Mouse (Mus musculus) c-Kit-positive CD71-positive TER-119-positive erythroid progenitor cells, embryonic 14.5 days (primary cell): ENCODE measurements at regions not wholly inside any gene's neighbourhood (a gene's known extent, or its start where the extent isn't known, plus 50 kb on each side); places are given as distances from the start of the nearest gene placed in this dataset.

Experiments
- DNase-seq: peaks from one replicate; pipeline ENCODE4 v3.0.0-alpha.2; 2013; ENCODE audit warnings: low spot score

DNA sequence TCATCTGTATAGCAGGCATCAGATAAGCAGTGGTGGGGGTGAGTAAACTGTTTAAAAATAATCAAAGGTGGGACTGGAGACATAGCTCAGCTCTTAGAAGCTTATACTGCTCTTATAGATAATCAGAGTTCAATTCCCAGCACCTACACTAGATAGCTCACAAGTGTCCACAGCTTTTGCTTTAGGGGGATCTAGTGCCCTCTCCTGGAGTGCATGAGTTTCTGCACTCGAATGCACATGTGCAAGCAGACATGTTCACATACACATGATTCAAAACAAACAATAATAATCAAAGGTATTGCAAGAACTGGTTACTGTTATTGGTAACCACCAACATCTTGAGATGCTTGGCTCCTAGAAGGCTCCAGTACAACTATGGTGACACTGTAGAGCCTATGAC lies 343.3 kb downstream of the Gpam start:
- no peak for DNase-seq

- DNase-seq: no peak
Observed at GRCm38 (mm10) chr19:54757761-54758160, 369.3 kb downstream of the Gpam start.

DNA sequence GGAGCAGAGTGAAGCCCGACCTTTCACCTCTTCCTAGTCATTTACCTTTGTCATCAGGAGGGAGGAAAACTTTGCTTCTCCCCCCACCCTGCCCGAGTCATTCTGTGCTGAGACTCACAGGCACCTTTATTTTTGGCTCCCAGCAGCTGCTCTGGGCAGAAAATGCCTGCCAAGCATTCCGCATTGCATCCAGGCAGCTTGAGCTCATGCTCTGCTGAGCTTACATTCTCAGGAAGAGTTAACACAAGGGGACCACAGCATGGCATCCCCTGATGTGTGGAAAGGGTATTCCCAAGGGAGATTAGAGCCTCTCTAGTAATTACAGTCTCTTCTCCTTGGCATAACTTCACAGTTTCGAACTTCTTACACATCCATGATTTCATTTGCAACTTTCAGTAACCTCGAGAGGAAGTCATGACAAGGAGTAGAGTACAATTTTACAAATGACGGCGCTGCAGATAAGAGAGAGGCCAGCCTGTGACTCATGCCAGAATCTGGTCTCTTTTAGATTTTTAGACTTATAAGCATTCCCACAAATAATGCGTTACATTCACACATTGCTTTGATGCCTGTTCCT lies 370.3 kb downstream of the Gpam start:
- no peak for DNase-seq

DNA sequence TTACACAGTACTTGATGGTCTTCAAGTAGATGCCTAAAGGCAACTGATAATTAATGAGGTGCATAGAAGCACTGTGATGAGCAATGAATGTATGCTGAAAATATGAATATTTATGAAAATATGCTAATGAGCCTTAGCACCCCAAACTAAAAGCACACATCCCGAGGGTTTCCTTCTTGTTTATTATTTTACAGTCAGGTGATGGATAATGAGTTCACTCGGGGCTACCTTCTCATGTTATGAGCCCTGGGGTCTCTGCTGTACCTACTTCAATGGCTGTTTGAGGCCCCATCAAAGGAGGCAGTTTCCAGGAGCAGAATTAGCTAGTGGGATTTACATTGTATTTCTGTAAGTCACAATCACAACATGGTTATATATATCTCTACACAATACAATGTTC lies 371.6 kb downstream of the Gpam start:
- DNase-seq: no peak

- DNase-seq: no peak
Observed at GRCm38 (mm10) chr19:54733938-54734337, 393.1 kb downstream of the Gpam start.

DNA sequence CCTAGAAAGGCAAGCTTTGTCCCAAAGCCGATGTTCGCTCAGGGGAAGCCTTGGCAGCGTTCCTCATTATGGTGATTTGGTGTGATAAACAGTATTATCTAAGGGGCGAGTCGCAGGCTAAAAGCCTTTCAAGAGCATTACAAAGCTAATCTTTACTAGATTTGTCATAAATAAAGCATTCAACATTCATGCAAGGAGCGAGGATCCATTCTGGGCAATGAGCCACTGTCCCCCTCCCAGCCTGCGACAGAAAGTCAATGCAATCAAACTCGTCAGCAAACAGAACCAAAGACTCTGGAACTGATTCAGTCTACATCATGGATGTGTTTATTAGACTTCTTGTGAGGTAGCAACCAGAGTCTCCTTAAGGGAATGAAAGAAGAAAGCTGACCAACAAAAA lies 395.3 kb downstream of the Gpam start:
- no peak for DNase-seq

GRCm38 (mm10) chr19:54731315-54731714 lies 395.7 kb downstream of the Gpam start:
- no peak for DNase-seq

DNA sequence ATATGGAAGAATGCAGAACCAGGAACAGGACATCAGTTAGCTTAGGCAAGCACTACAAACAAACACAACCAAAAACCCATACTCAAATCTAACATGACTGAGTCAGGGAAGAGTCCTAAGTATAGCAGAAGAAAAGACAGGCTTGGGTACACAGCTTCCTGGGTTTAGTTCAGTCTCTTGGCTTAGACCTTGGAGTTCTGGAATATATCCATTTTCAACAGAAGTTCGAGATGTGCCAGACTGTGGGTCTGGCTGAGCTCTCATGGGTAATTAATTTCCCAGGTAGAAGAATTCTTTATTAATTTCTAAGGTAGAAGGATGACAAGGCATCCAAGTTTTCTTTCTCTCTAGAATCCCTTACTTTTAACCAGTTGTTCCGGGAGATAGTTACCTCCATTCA lies 396.2 kb downstream of the Gpam start:
- DNase-seq: no peak

DNA sequence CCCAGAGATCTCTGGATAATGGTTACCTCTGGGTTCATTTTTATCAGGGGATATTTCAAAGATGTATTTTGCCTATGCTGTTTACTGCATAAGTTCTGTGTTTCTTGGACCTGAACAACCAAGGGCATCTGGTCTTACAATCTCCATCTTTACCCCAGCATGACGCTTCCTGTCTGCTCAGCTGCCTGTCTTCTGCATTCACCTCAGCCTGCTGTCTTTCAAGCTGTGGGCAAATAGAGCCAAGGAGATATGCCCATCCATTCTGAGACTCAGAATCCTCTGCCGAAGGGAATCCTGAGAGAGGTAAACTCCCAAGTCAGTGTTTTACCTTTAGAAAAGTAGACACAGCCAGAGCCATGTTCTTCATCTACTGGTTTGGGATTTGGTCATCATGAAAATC lies 396.7 kb downstream of the Gpam start:
- no peak for DNase-seq

- DNase-seq: no peak
Observed at GRCm38 (mm10) chr19:54722091-54722490, 404.9 kb downstream of the Gpam start.

GRCm38 (mm10) chr19:54697411-54697810 lies 429.6 kb downstream of the Gpam start:
- no peak for DNase-seq

- DNase-seq: no peak
Observed at GRCm38 (mm10) chr19:54693714-54694113, 433.3 kb downstream of the Gpam start.

- DNase-seq: no peak
Observed at GRCm38 (mm10) chr19:54693094-54693493, 433.9 kb downstream of the Gpam start.

DNA sequence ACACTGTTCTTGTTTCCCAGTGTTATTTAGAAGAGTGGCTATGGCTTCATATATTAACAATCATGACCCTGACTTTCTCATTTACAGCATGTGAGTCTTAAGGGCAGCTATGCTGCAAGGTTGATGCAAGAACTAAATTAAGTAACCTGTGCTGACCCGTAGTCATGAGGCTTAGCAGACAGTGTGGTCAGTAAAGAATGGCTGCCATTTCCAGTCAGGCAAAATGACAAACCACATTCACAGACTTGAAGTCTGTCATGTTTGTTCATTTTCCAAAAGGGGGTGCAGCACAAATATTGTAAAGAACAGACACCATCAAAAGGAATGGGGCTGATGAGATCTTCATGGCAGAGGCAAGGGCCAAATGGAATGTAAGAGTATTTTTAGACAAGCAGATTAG lies 435.2 kb downstream of the Gpam start:
- DNase-seq: no peak

DNA sequence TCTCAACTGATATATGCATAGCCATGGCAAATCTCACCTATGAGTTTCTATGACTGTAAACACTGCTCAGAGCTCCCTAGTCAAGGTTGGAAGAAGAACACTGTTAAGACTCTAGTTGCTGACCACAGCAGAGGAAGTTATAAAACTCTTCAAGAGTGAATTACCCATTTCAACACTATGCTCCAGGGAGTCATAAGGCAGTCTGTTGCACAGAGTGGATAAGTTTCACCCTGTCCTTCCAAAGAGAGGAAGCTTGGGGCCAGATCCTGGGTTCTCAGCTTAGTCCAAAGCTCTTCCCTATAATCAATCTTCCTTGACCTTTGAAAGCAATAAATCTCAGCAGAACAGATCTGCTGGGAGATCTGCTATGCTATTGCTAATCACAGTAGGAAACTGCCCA lies 438.4 kb downstream of the Gpam start:
- no peak for DNase-seq

DNA sequence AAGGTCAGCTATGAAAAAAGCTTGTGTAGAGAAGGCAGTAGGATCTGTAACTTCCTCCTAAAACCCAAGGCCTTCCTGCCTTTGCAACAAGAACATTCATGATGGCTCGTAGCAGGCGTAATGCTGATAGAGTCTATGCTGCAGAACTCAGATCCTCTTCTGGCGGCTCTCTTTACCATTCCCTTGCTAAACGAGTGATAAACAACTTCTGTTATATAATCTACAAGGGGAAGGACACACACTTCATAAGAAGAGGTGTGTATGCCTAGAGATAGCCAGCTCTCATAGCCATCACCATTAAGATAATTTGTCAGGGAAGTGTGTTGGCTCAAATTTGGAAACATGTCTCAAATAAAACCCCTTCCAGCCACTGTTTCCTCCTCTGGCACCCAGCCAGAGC lies 441.9 kb downstream of the Gpam start:
- DNase-seq: no peak
